In genomic region chr2:172550364-172551080, GRCm38 (mm10) we compare ENCODE assay signal across 9 mouse cellular contexts. TPM values are rescaled to one million over a fixed set of nuclear protein-coding genes. Genes with fewer than 3 reads are reported as not detected.
DNase-seq lines count a peak whose midpoint lies in the region; ATAC-seq lines count a peak whose summit lies in the region.
"Had no signal": no experiment of that assay in that cellular context is flagged by ENCODE, and none has a peak within 500 bp of the region (broad histone marks: within the 10 kb centered on the region; RNA-seq: fewer than 3 reads in every experiment).

No protein-coding gene starts in this region.

- peaks cover 55% of the 10 kb centered on the region for H3K4me1 ChIP-seq in embryonic facial prominence, embryonic 15.5 days

- H3K4me2 ChIP-seq in embryonic facial prominence, embryonic 15.5 days (replicated peaks): peak overlapping the region; percentile 78

- peak; percentile 71 for ATAC-seq in embryonic facial prominence, embryonic 15.5 days (ENCODE audit: insufficient number of reproducible peaks, low FRiP score, low TSS enrichment, low read depth)
- ATAC-seq in erythroblast, adult 5-6 weeks (replicated peaks; ENCODE audit: low FRiP score, poor library complexity, severe bottlenecking): no peak

- peak overlapping the region; percentile 53 for H3K4me3 ChIP-seq in embryonic facial prominence, embryonic 15.5 days (replicated peaks)

- WGBS in embryonic facial prominence, embryonic 15.5 days: under 1% methylated on average over 61 of the region's 62 CpGs

- H3K9me3 ChIP-seq in embryonic facial prominence, embryonic 15.5 days (replicated peaks): no peaks in the 10 kb centered on the region

- intact Hi-C loops in heart, postnatal 14 days (cut with DNase I): loop anchor here (1.0 to 10.0 kb wide), 4 partner anchors 207 to 444 kb away; no protein-coding TSS in a partner anchor

- peak; percentile 79 for DNase-seq in Muller cell, postnatal 12 days (ENCODE audit: inconsistent ontology term)
- DNase-seq in adrenal gland, postnatal 10 days: peak; percentile 81
- peak; percentile 65 to 74 for DNase-seq in heart, postnatal 14 days
- peak; percentile 82 to 85 for DNase-seq in kidney, postnatal 4 days
- peak; percentile 85 for DNase-seq in mesoderm, embryonic 11.5 days (ENCODE audit: low read depth, low spot score)
- peak; percentile 19 to 76 for DNase-seq in spleen, postnatal 4 days (ENCODE audit: low spot score in 2 of 2)

- no peaks in the 10 kb centered on the region for H3K36me3 ChIP-seq in embryonic facial prominence, embryonic 15.5 days

- H3K27ac ChIP-seq in embryonic facial prominence, embryonic 15.5 days (replicated peaks): peak overlapping the region; percentile 84

- peak overlapping the region; percentile 26 for H3K9ac ChIP-seq in embryonic facial prominence, embryonic 15.5 days

- peaks cover 81% of the 10 kb centered on the region for H3K27me3 ChIP-seq in embryonic facial prominence, embryonic 15.5 days

RNA-seq across cellular contexts. Expression of gene Tfap2c, which starts 1.1 kb away (rescaled TPM):
- total RNA-seq in adrenal gland, postnatal 10 days (2021): not detected
- polyA plus RNA-seq in embryonic facial prominence, embryonic 15.5 days (2015; fragmentation: Nextera tagmentation; extraction: Ambion mirVana): 25.9 and 27.1 TPM in 2 replicates
- total RNA-seq in heart, postnatal 14 days (2021): not detected
- not detected in 2 replicates for total RNA-seq in erythroblast, adult 5-6 weeks (2015; ENCODE audit: low replicate concordance)
- not detected in 2 replicates for total RNA-seq in erythroblast, adult 5-6 weeks (2017; ENCODE audit: low replicate concordance)
- polyA plus RNA-seq: large intestine, adult 2 months had no signal
